Mouse (Mus musculus): Measurements from ENCODE around the gene Ovol3. TPM values are rescaled to one million over a fixed set of nuclear protein-coding genes. Genes with fewer than 3 reads are reported as not detected.
A peak's percentile ranks its signal among the peaks of the same experiment; 100 is the strongest.
"Not testable (repeated sequence)": the region's sequence is repeated elsewhere in the genome, so short reads cannot be mapped to it uniquely, and the experiment has no call there.

Ovol3 gene
- total RNA-seq, 4 experiments from 2014 or later, result not detected

DNA sequence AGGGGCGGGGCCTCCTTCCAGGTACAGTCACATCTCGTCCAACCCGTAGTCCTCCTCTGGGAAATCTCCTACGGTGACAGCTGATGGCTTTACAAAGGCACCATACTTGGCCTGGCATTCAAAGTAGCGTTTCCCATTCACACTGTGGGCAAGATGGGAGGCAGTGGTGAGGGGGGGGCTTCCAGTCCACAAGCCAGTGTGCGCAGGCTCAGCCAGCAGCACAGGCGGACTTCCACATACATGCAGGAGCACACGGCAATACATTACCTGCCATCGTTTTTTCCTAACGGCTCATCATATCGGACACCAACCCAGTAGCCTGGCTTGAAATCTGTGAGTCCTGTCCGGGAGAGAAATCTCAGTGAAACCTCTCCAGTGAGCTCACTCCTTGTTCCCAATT, 11.3 kb downstream of the Ovol3 start:
- DNase-seq (ENCODE audit: low spot score in 2 of 2), result no peak

DNA sequence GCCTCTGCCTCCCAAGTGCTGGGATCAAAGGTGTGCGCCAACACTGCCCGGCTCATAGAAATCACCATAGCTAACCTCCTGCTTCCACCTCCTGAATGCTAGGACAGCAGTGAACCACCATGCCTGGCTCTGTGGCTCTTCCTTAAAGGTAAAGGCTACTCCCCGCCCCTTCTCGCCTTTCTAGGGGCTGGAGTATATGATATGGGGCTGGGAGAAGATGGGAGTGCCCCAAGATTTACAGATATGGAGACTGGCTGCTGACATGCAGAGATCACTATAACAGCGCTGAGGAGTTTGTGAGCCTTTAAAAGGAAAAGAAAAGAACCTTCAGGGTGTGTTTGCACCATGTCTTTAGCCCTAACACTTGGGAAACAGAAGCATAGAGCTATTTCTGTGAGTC, 13.3 kb downstream of the Ovol3 start:
- no peak for DNase-seq (ENCODE audit: low spot score in 2 of 2)

DNA sequence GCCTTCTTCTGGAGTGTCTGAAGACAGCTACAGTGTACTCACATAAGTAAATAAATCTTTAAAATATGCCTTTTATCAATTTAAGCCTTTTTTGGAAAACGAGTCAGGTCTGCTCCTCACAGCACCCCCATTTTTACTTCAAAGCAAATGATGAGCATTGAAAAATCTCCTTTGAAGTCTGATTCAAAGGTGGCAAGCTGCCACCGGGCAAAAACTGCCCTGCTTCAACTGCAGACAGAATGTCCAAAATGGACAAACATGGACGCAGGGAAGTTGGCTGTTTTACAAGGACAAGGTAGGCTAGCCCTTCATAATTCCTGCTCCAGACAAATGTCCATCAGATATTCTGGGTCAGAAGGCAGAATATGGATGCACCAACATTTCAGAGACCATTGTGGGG, 14.1 kb downstream of the Ovol3 start:
- no peak for DNase-seq (ENCODE audit: low spot score in 2 of 2)

DNA sequence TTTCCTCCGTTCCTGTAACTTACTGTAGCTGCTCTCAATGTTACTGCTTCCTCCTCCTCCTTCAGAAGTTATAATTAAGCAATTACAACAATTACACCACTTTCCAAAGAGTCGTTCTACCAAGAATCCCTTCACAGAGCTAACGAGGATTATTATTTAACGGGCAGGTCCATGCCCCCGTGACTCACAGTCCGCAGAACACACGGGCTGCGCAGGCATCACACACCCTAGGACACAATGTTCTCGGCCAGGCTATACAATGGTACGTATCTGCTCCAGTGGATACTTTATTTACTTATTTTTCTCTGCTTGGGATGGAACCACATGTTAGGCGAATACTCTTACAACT, 15.5 kb downstream of the Ovol3 start:
- DNase-seq (ENCODE audit: low spot score in 2 of 2), result no peak

DNA sequence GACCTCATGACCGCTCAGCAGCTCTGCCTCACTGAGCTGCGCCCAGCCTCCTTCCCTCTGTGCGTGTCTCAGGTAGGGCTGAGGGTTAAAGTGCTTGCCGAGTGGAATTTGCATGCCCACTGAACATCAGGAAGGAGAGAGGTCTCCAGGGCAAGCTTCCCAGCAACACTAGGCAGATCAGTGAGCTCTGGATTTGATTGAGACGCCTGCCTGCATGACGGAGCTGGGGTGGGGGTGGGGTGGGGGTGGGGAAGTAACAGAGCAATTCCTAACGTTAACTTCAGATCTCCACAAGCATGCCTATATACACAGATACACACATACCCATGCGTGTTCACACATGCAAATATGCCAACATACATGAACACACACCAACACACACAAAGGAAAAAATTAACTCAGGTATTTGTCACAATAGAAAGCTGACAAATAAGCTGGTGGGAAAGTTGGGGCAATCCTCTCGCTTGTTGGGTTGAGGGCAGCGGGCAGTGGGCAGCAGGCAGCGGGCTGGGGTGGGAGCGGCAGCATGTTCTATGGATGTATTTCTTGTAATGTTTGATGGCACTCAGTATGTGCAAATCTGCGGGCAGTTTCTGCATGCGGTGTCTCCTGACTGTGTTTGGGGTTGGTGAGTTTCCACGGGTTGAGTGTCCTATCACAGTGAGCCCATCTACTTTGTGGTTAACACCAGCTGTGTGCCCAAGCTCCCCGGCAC, 16.1 kb downstream of the Ovol3 start:
- DNase-seq (ENCODE audit: low spot score in 2 of 2), result no peak

DNA sequence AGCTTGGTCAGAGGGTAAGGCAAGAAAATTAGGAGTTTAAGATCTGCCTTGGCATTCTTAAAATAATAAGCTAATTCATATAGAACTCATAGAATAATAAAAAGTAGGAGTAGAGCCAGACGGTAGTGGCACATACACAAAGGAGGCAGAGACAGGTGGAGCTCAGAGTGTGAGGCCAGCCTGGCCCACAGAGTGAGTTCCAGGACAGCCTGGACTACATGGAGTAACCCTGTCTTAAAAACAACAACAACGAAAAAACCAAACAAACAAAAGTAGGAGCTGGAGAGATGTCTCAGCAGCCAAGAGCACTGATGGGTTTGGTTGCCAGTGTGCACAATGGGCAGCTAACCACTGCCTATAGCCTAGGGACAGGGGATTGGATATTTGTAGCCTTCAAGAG, 18.2 kb downstream of the Ovol3 start:
- DNase-seq (ENCODE audit: low spot score in 2 of 2), result no peak

DNA sequence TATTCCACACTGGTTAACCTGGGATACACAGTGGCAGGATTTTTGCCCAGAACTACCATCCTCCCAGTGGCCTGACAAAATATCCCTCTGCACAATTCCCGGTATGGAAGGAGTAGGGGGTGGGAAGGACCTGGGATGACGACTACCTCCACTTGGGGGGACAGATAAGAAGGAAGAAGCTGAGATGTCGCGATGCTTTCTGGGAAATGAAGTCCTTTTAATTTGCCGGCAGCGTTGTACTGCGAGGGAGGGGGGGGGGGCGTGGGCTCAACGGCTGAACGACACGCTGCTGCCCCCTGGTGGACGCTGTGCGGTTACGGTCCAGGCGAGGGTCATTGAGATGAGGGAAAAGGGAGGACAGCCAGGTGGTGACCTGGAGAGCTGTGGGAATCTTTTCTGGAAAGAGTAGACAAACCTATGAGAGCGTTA, 18.8 kb downstream of the Ovol3 start:
- no peak for DNase-seq (ENCODE audit: low spot score in 2 of 2)

DNA sequence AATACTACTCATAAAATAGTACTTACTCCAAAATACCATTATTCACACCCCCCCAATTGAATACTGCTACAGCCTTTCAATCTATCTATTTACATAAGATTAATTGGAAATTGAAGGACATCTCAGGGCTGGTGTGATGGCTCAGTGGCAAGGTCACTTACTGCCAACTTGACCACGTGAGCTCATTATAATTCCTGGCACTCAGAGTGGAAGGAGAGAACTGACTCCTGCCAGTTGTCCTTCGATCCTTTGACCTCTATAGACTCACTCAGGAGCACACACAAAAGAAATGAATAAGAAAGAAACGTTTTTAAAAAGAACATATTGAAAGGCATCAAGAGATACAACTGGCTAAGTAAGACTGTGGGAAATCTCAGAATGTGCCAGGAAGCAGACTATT, 19.6 kb downstream of the Ovol3 start:
- no peak for DNase-seq (ENCODE audit: low spot score in 2 of 2)

DNA sequence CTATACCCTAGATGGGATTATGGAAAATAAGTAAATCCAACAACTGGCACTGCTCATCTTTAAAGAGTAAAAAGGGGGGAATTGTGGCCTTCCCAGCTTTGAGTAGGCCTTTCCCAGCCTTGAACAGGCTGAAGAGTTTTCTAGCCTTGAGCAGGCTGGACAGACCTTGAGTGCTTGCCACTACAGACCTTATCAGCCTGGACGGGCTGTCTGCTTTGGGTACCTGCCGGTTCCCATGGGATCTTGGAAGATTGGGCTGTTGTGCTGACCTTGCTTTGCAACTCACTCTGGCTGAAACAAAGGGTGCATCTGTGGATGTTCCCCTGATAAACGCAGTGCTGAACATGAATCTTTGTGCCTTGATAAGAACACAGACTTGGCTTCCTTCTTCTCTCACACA, 21.6 kb downstream of the Ovol3 start:
- DNase-seq (ENCODE audit: low spot score in 2 of 2), result no peak

DNA sequence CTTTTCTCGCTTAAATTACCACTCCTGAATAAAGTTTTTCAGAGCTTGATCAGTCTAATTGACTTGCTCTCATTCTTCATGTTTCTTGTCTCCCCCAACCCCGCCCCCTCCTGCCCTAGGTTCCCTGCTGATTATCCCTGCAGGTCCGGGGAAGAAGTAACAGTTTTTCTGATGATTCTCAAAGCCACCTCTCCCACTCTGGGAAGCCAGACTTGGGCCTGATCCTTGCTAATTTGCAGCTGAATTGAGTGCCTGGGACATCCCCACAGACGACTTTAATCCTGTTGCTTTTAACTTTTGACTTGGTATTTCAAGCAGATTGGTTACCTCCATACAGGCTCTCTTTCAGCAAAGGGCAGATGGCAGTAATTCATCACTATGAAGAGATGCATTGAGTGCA, 24.5 kb downstream of the Ovol3 start:
- no peak for DNase-seq (ENCODE audit: low spot score in 2 of 2)

DNA sequence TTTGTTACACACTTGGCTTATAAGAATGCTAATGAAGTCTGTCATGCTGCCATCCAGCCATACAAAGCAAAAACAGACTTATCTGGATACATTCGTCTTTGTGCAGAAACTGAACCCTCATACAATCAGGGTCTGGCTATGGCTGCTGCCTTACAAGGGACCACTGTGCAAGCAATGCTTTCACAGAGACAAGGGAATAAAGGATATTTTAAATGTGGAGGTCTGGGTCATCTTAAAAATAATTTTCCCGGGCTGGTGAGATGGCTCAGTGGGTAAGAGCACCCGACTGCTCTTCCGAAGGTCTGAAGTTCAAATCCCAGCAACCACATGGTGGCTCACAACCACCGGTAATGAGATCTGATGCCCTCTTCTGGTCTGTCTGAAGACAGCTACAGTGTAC, 29.2 kb downstream of the Ovol3 start:
- not testable (repeated sequence) for DNase-seq (ENCODE audit: low spot score in 2 of 2)

DNA sequence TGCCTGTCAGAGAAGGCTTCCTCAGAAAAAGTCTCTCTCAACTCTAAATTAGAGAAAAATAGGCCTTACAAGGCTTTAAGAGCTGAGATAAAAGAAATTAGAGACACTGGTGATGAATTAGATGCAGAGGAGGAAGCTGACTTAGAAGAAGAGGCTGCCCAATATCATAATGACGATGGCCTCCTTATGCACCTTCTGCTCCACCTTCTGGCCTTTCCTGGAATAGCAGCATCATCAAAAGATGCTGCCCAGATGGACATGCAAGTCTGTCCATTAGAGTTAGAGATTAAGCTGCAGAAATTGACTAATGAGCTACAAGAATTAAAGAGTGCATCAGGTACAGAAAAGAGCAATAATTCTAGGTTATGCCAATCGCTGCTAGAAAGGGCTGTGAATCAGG, 30.1 kb downstream of the Ovol3 start:
- no peak for DNase-seq (ENCODE audit: low spot score in 2 of 2)

DNA sequence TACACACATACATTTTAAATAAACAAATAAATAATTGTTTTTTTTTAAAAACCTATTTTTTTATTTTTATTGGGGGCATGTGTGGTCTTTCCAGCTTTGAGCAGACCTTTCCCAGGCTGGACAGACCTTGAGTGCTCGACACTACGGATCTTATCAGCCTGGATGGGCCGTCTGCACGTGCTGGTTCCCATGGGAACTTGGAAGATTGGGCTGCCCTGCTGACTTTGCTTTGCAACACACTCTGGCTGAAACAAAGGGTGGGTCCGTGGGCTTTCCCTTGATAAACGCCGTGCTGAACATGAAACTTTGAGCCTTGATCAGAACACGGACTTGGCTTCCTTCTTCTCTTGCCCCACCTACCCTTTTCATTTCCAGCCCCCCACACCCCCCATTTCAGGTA, 31.1 kb downstream of the Ovol3 start:
- no peak for DNase-seq (ENCODE audit: low spot score in 2 of 2)

DNA sequence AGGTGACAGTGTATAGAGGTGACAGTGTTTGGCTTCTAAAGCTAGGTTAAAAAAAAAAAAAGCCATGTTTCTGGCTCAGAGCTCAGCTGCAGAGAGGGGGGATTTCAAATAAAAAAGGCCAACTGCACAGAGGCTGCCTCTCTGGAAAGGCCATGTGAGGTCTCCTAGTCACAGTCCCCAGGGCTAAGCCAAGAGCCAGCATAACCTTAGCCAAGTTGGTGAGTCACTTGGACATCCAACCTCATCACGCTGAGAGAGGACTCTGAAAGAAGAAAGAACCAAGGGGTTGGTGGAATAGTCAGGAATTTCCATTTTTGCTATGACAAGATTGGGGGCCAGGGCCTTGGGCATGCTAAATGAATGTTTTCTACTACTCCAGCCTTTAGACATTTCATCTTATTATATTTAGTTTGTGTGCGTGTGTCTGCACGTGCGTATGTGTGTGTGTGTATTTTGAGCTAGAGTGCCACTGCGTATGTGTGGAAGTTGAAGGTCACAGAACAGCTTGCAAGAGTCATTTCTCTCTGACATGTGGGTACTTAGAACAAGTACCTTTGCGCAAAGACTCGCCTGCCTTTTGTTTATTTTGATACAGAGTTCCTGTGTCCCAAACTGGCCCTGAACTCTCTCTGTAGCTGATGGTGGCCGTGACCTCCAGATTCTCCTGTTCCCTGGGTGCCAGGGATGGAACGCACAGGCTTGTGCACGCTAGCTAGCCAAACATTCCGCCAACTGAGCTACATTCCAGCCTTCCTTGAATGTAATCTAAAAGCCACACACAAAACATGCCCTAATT, 32.4 kb downstream of the Ovol3 start:
- no peak for DNase-seq (ENCODE audit: low spot score in 2 of 2)

DNA sequence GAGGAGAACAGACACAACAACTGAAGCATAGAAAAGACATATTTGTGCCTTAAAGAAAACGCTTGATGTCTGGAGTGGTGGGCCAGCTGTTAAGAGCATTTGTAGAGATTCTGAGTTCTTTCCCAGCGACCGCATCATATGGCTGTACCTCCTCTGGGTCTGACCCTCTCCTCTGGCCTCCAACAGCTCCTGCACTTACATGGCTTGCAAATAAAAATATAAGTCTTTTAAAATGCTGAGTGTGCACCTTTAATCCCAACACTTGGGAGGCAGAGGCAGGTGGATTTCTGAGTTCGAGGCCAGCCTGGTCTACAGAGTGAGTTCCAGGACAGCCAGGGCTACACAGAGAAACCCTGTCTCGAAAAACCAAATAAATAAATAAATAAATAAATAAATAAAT, 34.9 kb downstream of the Ovol3 start:
- DNase-seq (ENCODE audit: low spot score in 2 of 2), result not testable (repeated sequence)

DNA sequence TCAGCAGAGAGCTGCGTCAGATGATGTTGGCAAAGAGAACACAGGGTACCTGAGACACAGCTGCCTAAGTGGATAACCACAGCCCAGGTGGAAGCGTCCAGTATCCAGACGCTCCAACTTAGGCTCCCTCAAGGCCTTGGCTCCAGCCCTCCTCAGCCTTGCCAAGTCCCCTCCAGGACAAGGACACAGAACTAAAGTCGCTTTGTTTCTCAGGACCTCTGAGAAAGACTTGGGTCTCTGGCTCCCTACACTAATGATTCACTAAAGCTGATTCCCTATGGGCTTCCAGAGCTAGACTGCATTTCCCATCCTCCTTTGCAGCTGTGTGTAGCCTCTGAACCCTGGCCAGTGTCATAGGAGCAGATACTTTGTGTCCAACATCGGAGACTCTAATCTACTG, 35.3 kb downstream of the Ovol3 start:
- no peak for DNase-seq (ENCODE audit: low spot score in 2 of 2)

DNA sequence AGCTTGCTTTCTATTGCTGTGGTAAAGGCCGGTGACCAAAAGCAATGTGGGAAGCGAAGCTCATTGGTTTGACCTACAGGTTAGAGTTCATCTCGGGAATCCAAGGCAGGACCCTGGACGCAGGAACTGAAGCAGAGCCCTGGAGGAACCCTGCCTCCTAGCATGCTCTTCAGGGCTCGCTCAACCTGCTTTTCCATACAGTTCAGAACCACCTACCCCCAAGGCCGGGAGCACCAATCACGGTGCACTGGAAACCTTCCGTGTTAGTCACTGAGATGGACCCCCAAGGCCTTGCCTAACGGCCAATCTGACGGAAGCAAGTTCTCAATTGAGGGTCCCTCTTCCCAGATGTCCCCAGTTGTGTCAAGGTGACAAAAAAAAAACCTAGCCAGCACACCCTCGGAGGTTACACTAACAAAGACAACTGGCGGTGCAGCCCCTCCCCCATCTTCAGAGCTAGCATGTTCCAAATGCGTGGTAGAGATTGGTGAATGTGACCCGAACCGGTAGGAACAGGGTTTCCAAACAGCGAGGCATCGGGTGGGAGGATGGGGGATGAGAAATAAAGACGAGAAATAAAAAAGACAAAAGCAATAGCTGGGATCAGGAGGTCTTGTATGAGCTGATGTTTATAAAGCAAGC, 35.9 kb downstream of the Ovol3 start:
- DNase-seq (ENCODE audit: low spot score in 2 of 2), result no peak

DNA sequence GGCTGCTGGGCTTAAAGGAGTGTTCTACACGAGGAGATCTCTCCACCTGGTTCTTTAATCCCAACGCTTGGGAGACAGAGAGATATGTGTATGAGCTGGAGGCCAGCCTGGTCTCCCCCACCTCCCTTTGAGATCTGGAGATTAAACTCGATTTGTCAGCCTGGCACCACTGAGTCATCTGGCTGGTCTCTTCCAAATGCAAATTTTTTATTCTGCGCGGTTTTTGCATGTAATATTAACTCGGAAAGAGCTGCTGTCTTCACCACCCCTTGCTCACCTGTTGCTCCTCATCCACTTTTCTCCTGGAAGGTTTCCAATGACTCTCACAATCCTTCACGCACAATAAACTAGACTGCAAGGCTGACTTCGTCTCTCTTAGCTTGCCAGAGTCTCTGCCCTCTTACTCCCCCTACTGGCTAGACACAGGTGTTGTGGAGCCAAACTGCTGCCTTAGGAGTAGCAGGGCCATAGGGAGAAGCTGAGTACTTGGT, 37.0 kb downstream of the Ovol3 start, which contains the start of gene Capns1:
Capns1 (minus strand) TSS at position 331 of the 491 bp plus-strand sequence.
- DNase-seq (ENCODE audit: low spot score in 2 of 2), result no peak

DNA sequence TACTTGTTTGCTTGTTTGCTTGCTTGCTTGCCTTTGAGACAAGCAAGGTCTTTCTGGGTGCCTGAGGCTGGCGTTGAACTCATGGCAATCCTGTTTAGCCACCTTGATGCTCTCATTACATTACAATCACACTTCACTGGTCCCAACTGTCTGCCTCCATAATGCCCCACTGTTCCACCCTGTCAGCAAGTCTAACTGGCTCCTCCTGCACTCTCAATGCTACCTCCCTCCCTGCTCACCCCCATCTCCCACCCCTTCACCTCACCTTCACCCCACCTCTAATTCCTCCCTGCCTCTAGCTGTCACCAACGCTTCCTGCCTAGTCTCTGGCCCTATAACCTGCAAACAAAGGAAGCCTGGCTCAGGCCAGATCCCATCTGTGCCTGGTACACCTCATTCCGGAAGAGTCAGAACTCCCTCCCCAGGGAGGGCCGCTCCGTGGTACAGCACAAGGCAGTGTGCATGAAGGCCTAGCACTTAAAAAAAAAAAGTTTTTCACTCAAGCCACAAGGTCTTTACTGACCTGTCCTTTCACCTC, 37.9 kb downstream of the Ovol3 start:
- no peak for DNase-seq (ENCODE audit: low spot score in 2 of 2)

DNA sequence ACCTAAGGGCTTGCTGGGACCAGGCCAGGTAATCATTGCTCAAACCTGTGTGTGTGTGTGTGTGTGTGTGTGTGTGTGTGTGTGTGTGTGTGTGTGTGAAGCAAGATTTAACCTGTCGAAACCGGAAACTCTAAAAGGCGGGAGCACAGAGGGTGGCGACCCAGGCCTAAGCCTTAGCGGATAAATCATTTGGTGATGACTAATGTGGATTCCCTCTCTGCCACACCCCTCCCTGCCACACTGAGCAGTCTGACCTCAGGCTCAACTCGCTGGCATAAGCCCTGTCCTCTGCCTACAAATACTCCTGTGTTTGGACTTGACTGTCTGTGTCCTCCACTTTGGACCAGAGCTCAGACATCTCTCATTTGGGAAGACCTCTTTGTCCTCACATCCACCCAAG, 39.4 kb downstream of the Ovol3 start:
- DNase-seq (ENCODE audit: low spot score in 2 of 2), result no peak

DNA sequence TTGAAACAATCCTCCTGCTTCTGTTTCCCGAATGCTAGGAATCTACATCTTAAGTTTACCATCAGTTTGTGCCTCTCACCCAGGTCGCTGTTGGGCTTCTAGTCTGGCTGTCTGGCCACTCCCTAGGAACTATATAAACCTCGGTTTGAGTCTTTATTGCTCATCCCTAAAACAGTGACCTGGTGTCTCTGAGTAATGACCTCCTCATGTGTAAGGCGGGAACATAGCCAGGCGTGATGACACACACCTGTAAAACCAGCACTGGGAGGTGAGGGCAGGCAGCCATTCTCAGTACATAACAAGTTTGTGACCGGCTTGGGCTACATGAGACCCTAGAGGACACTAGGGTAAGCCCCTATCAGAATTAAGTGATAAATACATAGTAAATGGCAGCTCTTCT, 40.1 kb downstream of the Ovol3 start:
- DNase-seq (ENCODE audit: low spot score in 2 of 2), result no peak

DNA sequence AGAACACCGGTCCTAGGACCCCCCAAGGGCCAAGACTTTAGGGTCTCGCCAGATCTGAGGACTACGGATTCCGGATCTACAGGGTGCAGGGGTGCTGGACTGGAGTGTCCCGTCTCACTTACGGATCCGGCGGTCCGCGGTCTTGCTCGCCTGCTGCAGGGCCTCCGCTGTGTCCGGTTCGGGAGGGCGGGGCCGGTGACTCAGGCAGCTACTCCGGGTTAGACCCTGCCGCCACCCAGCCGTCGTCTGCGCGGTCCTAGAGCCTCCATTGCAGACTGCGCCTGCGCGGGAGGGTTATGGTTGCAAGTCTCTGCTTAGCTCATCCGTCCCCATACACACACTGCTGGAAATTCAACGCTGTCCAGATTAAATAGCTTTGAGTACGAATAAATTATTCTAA, 40.6 kb downstream of the Ovol3 start:
- DNase-seq (ENCODE audit: low spot score in 2 of 2), result peak; percentile 76 to 93

All from left cerebral cortex, adult 8-10 months (tissue).